Mouse (Mus musculus): ENCODE measurements around the gene Gpr183.

Gene Gpr183

DNA sequence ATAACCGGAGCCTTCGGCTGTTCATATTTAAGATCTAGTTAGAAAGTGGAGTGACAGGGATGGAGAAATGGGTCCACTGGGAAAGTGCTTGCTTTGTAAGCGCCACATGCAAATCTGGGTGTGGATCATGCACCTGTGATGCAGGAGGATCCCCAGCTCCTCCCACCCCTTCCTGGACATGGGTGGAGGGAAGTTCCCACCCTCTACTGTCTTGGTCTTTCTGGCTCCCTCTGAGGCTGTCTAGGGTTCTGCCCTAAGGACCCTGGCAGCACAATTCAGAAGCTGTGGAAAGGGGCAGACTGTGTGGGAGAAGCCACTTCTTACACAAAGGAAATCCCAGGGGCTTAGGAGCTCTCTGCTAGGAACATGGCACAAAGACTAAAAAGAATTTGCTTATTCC lies 33.4 kb downstream of the Gpr183 start:
- peak in 1 of 2 experiments; percentile 62 for DNase-seq (ENCODE audit: low spot score in 2 of 2)

DNA sequence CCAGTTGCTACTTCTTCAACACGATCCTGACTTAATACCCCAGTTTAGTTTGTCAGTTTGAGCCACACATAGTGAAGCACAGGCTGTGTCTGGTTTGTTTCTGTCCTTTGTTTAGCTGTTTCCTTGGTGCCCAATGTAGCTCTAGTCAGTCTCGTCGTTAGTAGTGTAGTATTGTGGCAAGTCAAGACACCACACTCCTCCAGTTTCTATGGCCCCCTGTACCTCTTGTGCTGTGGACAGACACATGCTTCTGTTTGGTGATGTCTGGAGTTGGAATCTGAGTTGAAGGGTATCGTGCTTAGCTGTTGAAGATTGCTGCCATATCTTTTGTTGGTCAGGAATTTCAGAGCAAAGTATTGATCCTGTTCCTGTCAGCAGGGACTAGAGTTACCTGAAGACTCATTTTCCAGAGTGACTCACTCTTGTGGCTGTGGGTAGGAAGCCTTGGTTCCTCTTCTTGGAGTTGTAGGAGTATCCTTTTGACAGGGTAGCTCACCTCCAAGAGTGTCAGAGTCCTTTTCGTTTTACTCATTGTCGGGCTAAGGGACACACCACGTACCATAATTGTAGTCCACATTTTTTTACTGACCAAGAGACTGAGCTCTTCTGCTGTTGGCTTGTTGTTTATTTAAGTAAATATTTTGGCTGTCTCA lies 34.1 kb downstream of the Gpr183 start:
- DNase-seq (ENCODE audit: low spot score in 2 of 2), result no peak

DNA sequence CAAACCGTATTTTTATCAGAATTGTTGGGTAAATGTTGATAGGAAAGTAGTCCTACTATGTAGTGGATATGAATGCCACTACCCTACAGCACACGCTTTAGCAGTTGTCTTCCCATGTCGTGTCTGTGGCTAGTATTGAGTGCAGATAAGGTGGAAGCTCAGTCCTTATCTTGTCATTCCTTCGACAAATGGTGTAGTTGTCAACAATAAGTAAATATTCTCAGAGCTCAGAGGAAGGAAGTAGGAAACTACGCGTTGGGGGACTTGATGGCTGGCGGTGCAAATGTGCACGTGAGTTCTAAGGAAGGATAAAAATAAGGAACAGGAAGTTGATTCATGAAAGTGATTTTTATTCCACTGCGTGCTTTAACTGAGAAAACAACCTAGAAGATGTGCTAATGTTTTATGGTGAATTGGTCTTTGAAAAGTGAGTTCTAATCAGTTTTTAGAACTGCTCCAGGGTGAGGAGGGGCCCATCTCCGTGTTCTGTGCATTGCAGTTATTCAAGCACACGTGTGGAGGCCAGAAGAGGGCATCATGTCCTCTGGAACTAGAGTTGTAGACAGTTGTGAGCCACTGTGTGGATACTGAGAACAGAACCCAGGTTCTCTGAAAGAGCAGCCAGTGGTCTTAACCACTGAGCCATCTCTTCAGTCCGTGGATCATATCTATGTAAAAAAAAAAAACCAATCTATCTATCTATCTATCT lies 35.6 kb downstream of the Gpr183 start:
- DNase-seq (ENCODE audit: low spot score in 2 of 2), result no peak

DNA sequence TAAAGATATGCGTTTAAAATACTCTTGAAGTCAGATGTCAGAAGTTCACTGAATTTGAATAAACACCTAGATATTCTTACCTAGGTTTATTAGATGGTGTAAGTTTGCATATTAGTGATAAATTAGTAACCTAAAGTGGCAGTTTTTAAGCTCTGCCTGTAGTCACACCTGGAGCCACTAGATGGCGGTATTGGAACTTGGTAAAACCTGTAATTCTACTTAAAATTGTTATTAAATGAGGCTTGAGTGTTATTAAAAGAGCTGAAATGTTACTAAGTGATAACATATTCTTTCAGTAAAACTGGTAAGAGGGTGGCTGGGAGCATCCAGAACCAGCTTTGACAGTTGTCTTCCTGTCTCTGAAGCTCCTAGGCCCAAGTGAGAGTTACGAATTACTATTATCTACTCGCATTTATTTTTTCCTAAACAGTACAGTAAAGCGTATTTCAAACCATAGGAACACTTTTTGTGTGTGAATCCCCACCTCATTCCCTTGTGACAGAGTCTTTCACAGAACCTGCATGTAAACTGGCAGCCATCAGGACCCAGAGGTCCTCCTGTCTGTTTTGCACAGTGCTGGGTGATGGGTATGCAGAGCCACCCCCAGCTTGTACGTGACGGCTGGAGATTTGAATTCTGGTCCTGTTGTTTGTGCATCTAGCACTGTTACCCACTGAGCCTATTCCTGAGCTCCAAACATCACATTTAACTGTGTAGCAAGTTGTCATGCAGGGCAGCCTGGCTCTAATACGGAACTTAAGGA lies 36.4 kb downstream of the Gpr183 start:
- DNase-seq (ENCODE audit: low spot score in 2 of 2), result peak; percentile 65 to 84

DNA sequence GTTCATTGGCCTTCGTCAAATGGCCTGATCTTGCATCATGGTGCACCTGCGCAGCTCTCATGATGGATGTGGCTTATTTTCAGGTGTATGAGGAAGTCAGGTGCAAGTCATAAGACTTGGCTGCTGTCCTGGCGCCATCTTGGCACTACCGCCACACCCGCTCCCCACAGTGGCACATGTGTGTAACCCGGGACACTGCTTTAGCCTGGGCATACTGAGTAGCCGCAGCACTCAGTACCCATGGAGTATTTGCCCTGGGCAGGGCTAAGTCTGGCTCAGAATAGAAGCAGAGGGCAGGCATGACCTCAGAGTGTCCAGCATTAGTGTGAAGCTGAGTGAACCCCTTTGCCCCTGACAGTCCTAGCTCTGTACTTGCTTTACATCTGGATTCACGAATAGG lies 37.5 kb downstream of the Gpr183 start:
- peak; percentile 9 to 55 for DNase-seq (ENCODE audit: low spot score in 2 of 2)

DNA sequence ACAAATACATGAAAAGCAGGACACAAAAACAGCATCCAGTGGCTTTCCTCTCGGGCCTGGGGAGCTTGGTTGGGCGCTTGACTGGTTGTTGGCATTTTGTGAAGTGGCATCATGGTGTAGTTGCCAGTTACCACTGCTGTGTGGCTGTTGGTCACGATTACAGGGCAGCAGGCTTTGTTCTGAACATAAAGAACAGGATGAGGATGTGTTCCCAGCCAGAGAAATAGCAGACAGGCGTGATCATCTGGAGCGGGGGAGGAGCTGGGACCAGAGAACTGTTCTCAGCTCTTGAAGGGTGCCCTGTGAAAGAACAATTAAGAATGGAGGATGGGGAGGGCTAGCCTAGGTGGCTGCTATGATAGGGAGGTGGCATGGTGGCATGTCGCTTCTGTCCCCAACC lies 38.1 kb downstream of the Gpr183 start:
- peak; percentile 8 to 55 for DNase-seq (ENCODE audit: low spot score in 2 of 2)

DNA sequence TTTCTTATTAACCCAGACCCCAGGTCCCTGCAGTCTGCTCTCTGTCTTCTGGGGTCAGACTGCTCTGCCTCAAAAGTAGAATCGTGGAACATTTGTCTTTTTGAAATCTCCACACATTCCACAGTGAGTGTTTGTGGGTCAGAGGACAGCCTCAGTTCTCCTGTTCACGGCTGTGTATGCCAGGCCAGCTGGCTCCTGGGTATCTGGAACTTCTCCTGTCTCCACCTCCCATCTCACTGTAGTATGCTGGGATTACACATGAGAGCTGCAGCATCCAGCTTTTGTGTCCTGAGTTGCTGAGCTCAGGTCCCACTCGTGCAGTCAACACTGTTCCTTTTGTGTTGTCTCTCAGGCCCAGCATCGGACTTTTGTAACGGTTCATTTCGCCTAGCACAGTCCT lies 40.1 kb downstream of the Gpr183 start:
- peak in 1 of 2 experiments; percentile 5 for DNase-seq (ENCODE audit: low spot score in 2 of 2)

DNA sequence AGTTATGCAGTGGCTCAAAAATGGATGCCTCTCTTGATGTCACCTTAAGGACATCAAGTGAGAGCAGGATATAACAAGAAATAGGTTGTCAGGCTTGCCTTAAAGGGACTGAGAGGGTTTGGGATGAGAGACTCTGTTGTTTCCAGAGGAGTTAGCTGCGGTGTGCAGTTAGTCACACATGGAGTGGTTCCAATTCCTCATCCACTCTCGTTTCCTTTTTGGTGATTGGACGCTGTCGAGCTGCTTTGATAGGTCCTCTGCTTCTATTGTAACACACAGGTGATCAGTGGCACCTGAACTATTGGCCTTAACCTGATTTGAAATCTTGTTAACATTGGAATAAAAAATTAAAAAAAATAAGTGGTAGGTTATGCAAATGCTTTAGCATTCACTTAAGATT lies 42.3 kb downstream of the Gpr183 start:
- DNase-seq (ENCODE audit: low spot score in 2 of 2), result no peak

DNA sequence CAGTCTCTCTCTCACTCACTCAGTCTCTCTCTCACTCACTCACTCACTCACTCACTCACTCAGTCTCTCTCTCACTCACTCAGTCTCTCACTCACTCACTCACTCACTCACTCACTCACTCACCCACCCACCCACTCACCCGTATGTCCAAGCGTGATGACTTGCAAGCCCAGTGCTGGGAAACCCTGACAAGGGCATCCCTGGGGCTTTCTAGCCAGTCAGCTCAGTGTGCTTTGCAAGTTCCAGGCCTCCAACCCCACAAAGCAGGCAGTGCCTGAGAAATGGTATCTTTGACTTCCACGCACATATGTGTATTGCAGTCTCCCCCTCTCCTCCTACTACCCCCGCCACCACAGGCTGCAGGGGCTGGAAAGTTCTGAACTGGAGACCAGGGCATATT lies 43.0 kb downstream of the Gpr183 start:
- DNase-seq (ENCODE audit: low spot score in 2 of 2), result no peak

DNA sequence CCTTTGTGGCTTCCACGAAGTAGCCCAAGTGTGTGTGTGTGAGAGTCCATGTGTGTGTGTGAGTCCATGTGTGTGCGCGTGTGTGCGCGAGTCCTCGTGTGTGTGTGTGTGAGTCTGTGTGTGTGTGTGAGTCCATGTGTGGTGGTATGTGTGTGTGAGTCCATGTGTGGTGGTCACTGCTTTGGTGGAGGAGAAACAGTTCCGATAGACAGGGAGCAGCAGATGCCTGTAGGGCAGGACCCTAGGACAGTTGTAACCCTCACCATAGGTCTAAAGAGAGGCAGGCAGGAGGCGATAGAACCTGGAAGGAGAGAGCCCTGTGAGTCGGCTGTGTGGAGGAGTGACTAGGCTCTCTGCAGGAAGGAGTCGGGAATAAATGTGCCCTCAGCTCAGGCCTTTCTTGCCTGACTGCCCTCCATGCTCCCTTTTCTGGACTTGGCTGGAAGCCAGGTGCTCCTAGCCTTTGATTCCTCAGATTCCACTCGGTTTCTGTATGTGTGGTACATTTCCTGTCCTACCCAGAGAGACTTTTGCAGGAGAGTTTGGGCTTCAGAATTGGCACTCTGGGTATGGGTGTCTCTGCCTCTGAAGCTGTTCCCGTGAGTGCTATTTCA lies 44.4 kb downstream of the Gpr183 start:
- peak in 1 of 2 experiments; percentile 61 for DNase-seq (ENCODE audit: low spot score in 2 of 2)

DNA sequence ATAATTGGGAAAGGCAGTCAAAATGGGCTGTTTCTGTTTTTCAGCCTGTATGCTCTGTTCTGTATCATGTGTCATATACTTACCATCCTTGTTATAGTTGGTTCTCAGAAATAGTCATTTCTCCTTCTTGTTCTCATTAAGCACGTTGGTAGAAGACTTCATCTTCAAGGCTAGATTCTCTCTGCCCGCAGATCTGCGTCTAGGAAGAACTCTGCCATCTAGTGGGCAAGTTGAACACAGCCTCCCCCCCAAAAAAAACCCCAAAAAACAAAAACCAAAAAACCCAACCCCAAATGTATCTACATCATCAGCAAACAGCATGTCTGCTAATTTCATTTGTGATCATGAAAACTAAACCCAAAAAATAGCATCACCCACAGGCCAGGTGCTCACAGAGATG lies 45.2 kb downstream of the Gpr183 start:
- no peak for DNase-seq (ENCODE audit: low spot score in 2 of 2)

DNA sequence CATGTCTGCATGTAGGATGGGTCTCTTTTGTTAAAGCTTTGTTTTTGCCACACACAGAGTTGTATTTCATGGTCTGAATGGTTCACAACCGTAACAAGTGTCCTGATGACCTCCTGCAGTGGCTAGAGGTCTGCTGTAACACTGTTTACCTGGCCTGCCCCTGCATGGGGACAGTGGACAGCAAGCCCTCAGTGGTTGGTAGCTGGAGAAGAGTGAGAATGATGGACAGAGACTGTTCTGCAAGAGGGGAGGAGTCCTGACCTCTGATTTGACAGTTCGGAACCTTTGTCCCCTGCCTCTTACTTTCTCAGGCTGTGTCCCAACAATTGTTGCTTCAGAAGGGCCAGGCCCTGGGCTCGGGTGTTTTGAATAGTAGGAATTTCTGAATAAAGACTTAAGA lies 46.7 kb downstream of the Gpr183 start:
- no peak for DNase-seq (ENCODE audit: low spot score in 2 of 2)

DNA sequence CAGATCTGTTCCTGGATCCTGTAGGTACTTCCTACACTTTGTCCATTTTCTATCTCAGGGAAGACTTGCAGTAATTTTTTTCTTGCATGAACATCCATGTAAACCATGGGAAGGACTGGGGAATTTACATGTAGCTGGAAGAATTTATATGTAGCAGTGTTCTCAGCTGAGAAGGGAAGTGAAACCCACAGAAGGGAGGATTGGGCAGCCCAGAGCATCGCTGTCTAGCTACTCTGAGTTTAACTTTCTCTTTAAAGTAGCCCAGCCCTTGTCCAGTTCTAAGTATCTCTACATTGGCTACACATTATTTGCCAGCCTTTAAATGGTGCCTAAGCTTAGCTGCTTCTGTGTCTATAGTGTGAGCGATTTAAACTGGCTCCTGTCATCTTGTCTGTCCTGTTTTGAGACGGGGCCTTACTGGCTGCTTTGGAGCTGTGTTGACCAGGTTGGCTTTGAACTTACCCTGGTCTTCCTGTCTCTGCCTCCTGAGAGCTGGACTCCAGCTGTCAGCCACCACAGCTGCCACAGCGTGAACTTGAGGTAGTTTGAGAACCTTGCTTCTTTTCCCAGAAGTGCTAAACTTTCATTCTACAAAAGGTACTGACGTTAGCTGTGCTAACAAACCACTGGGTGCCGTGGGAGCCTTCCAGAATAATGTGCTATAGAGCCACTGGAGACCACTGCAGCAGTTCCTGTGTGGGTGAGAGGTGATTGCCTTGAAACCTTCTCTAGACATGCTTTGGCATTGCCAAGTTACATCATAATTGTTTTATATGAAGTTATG lies 48.5 kb downstream of the Gpr183 start:
- no peak for DNase-seq (ENCODE audit: low spot score in 2 of 2)

DNA sequence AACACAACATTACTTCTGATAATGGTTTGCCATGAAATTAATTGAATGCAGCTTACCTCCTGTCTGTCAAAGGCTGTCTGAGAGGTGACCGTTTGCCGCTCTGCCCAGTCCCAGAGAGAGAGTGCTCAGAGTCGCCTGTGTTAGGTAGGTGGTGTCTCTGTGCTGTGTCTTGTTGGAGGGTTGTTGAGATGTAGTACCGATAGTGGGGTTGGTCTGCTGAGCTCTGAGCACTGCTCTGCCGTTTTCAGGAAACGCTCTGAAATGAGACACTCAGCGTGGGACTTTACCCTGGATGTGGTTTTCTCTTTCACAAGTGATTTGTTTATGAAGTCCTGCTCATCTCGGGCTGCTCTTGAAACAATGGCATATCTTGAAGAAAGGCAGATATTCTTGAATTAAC lies 49.4 kb downstream of the Gpr183 start, which contains the start of gene Gpr18:
TSS of gene Gpr18 (minus strand) at position 161 of the 400 bp plus-strand sequence.
- DNase-seq (ENCODE audit: low spot score in 2 of 2), result peak in 1 of 2 experiments; percentile 47

DNA sequence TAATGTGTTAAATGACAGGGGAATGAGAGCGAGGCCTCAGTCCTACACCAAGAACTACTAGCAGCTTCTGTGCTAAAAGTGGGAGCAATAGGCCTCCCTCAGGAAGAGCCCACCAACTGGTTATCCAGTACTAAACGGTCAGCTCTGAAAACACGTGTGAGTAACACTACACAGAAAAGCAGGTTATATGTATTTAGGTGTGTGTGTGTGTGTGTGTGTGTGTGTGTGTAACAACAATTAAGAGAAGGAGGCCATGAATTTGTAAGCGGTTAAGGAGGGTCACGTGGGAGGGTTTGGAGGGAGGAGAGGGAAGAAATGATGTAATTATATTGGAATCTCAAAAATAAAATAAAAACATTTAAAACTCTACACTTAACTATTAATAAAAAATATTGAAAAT lies 49.9 kb downstream of the Gpr183 start:
- DNase-seq (ENCODE audit: low spot score in 2 of 2), result no peak

DNA sequence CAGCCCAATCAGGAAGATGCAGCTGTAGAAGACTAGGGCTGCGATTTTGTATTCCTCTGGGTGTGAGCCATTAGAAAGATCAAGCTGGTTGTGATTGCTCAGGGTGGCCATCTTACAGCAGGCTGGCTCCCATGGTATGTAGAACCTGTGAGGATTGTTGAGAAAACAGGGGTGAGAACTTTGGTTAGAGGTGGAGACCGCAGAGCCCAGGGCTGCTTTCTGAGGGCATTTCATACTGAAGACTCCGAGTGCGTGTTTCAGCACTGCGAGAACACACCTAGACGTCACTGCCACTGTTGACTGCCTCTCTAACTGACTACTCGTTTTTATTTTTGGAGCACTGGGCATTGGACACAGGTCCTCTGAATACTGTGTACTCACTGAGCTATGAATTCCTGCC lies 52.5 kb downstream of the Gpr183 start:
- DNase-seq (ENCODE audit: low spot score in 2 of 2), result no peak

DNA sequence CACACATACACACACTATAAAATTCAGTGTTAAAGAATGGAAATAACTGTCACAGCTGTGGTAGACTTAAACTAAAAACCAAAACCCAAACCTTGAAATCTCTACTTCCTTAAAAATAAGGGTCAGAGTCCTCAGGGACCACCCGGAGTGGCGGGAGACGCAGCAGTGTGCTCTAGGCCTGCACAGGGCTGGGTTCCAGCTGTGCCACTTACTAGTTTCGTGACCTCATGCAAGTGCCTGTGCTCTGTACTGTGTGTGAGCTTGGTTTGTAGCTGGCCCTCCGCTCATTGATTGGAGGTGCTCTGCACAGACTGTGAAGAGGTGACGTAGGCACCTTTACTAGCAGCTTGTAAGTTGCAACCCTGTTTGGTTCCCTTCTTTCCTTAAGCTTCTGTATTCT lies 55.1 kb downstream of the Gpr183 start:
- DNase-seq (ENCODE audit: low spot score in 2 of 2), result no peak

DNA sequence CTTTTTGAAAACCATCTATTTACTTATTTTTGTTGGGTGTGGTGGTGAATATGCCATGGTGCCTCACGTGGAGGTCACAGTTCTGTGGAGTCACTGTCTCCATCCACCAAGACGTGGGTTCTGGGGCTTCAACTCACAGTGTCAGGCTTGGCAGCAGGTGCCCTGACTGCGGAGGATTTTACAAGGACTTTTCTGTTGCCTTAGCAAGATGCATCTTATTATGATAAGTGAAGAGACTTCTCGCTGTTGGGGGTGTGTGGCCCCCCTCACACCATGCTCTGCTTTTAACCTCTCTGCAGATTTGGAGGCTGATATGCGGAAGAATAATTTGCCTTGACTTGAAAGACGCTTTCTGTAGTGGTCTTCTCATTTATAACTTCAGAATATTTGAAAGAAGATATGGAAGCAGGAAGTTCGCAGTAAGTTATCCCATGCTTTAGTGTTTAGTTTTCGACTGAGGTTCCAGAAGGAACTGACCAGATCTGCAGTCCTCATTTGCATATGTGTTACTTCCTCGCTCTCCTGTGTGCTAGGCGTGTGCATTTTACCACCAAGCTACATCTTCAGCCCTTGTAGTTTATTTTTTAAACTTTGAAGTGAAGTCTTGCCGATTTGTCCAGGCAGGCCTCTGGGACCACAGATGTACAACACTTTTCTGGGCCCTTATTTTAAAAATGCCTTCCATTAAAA lies 57.9 kb downstream of the Gpr183 start:
- DNase-seq (ENCODE audit: low spot score in 2 of 2), result no peak

DNA sequence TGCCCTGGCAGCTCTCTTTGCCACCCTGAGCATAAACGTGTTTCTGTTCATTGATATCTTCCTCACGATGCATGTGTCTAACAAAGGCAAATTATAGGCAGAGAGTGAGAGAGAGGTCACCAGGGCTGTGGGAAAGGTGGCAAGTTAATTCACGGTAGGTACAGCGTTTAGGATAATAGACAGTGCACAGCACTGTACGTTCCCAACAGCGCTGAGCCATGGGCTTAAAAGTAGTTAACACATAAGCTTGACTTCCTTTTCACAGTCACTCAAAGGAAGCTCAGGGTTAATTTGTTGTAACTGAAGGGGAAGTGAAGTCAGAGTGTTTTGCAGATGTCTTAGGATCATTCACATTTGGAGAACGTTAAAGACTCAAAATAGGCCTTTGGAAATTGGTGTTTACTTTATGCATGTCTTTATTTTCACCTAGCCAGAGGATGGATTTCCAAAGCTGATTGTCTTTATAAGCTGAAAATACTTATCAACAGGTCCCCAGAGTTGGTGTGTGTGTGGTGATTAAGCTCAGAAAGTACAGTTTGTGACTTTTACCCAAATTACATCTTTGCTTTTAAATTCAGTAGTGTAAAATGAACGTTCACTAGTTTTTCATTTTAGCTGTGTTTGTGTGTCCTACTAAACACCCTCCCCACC lies 58.5 kb downstream of the Gpr183 start:
- no peak for DNase-seq (ENCODE audit: low spot score in 2 of 2)

DNA sequence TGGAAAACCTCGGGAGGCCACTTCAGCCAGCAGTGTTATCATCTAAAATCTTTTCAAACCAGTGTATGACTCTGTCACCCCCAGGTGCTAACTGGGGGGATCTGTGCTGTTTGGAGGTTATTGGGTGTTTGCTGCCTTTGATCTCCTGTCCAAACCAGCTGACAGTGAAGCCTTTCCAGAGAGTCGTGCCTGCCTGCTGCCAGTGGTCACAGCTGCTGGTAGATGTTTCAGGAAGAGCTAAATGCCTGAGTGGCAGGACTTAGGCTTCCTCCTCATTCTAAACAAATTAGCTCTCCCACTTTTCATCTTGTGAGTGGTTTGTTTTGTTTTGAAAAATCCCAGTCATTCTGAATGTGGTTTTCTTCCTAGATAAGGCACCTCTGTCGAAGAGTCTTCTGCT lies 60.2 kb downstream of the Gpr183 start:
- DNase-seq (ENCODE audit: low spot score in 2 of 2), result no peak
